Mouse (Mus musculus) kidney, adult 2 months (tissue): ENCODE measurements around the gene Sgcd.

ENCODE experiments used
- CTCF ChIP-seq: fragments of 200-500 bp; conservative IDR thresholded peaks from 2 replicates; pipeline ENCODE4 v1.5.1; 2011; ENCODE audit warnings: low read depth, mild to moderate bottlenecking, control low read depth, low read length, moderate library complexity, mixed read lengths; ENCODE audit not compliant: insufficient read depth, insufficient read length
- POLR2A ChIP-seq: fragments of 200-500 bp; IDR thresholded peaks from one replicate; pipeline ENCODE4 v1.6.1; 2011; ENCODE audit warnings: low read depth, low read length, control low read depth

DNA sequence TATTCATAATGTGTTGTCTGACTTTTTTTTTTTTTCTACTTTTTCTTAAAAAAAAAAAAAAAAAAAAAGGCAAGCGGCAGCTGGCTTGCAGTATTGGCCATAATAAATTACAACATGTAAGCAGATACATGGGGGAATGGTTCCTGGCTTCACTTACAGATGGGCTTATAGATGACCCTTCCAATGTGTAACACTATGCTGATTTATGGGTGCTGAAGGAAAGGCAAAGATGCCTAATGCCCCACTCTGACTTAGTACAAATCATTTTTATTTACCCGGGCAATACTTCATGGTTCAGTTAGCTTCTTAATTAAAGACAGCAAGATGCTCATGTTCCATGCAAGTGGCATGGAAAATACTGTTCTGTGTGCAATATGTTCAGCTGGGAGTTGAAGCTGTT, 800.2 kb downstream of the Sgcd start:
- TF ChIP-seq CTCF: no peak
- no peak for TF ChIP-seq POLR2A
